8 mouse cellular contexts compared by ENCODE assay signal in genomic region chr5:100038714-100039601, GRCm38 (mm10). TPM values are rescaled to one million over a fixed set of nuclear protein-coding genes. Genes with fewer than 3 reads are reported as not detected.
DNase-seq lines count a peak whose midpoint lies in the region; ATAC-seq and TF ChIP-seq lines count a peak whose summit lies in the region.

No protein-coding gene starts in this region.

- no peaks in the 10 kb centered on the region for H3K9me3 ChIP-seq in heart, embryonic 10.5 days
- no peaks in the 10 kb centered on the region for H3K9me3 ChIP-seq in kidney, embryonic 15.5 days (replicated peaks)
- no peaks in the 10 kb centered on the region for H3K9me3 ChIP-seq in limb, embryonic 15.5 days
- H3K9me3 ChIP-seq in midbrain, postnatal 0 days (ENCODE audit: low read length): no peaks in the 10 kb centered on the region

- peak; percentile 79 for ATAC-seq in kidney, embryonic 15.5 days (replicated peaks; ENCODE audit: low FRiP score)
- ATAC-seq in limb, embryonic 15.5 days (ENCODE audit: insufficient number of reproducible peaks, low FRiP score, low TSS enrichment, low read depth): peak; percentile 76
- ATAC-seq in midbrain, postnatal 0 days (ENCODE audit: low FRiP score): peak; percentile 83

- H3K4me1 ChIP-seq in embryonic fibroblast, embryonic 13.5 days (ENCODE audit: control insufficient read depth, insufficient read depth, low read length): peaks cover 7% of the 10 kb centered on the region; the same call in 1 of the 2 replicates
- peaks cover 24% of the 10 kb centered on the region for H3K4me1 ChIP-seq in heart, embryonic 10.5 days
- H3K4me1 ChIP-seq in kidney, embryonic 15.5 days: peaks cover 37% of the 10 kb centered on the region
- peaks cover 22% of the 10 kb centered on the region for H3K4me1 ChIP-seq in limb, embryonic 15.5 days
- peaks cover 8% of the 10 kb centered on the region; the same call in 1 of the 2 replicates for H3K4me1 ChIP-seq in midbrain, postnatal 0 days (ENCODE audit: insufficient read depth, low read length)

- H3K4me3 ChIP-seq in embryonic fibroblast, embryonic 13.5 days (ENCODE audit: insufficient read depth, low read length): peak overlapping the region; percentile 100
- peak overlapping the region; percentile 98 for H3K4me3 ChIP-seq in heart, embryonic 10.5 days
- H3K4me3 ChIP-seq in kidney, embryonic 15.5 days (replicated peaks): peak overlapping the region; percentile 97
- peak overlapping the region; percentile 96 for H3K4me3 ChIP-seq in limb, embryonic 15.5 days
- peak overlapping the region; percentile 62 for H3K4me3 ChIP-seq in midbrain, postnatal 0 days (ENCODE audit: low read depth, low read length)

- under 1% methylated on average over 101 of the region's 113 CpGs for WGBS in heart, embryonic 10.5 days
- WGBS in kidney, embryonic 15.5 days: under 1% methylated on average over 110 of the region's 113 CpGs
- under 1% methylated on average over 113 of the region's 113 CpGs for WGBS in limb, embryonic 15.5 days
- under 1% methylated on average over 80 of the region's 113 CpGs for WGBS in midbrain, postnatal 0 days

- peak overlapping the region; percentile 100 for H3K9ac ChIP-seq in kidney, embryonic 15.5 days
- peak overlapping the region; percentile 99 for H3K9ac ChIP-seq in limb, embryonic 15.5 days
- H3K9ac ChIP-seq in midbrain, postnatal 0 days (replicated peaks; ENCODE audit: low read length, poor library complexity, severe bottlenecking): peak overlapping the region; percentile 91

- H3K27me3 ChIP-seq in heart, embryonic 10.5 days (ENCODE audit: insufficient read depth, poor library complexity, severe bottlenecking): no peaks in the 10 kb centered on the region
- H3K27me3 ChIP-seq in kidney, embryonic 15.5 days: no peaks in the 10 kb centered on the region
- H3K27me3 ChIP-seq in limb, embryonic 15.5 days: no peaks in the 10 kb centered on the region
- no peaks in the 10 kb centered on the region for H3K27me3 ChIP-seq in midbrain, postnatal 0 days (ENCODE audit: insufficient read depth, low read length)

- TF ChIP-seq CTCF in embryonic fibroblast, embryonic 13.5 days (IDR thresholded peaks at IDR 0.05; ENCODE audit: borderline replicate concordance, insufficient read depth, low read length): peak; percentile 49
- peak; percentile 93 for TF ChIP-seq CTCF in midbrain, postnatal 0 days (IDR thresholded peaks at IDR 0.05)

- DNase-seq in B cell, adult 2 months: peak; percentile 99 to 100
- peak; percentile 95 for DNase-seq in brain, adult 2 months (ENCODE audit: low read depth, low spot score)
- DNase-seq in heart, embryonic 10.5 days (ENCODE audit: low spot score): peak; percentile 95
- peak; percentile 94 for DNase-seq in midbrain, postnatal 0 days (ENCODE audit: low spot score)
- DNase-seq in spleen, postnatal 10 days (ENCODE audit: low spot score in 2 of 2): peak; percentile 97 to 98

- H3K27ac ChIP-seq in embryonic fibroblast, embryonic 13.5 days (ENCODE audit: insufficient read depth, low read length): peak overlapping the region; percentile 84
- H3K27ac ChIP-seq in heart, embryonic 10.5 days: peak overlapping the region; percentile 99
- H3K27ac ChIP-seq in kidney, embryonic 15.5 days: peak overlapping the region; percentile 99
- peak overlapping the region; percentile 99 for H3K27ac ChIP-seq in limb, embryonic 15.5 days
- H3K27ac ChIP-seq in midbrain, postnatal 0 days (ENCODE audit: low read depth, low read length): peak overlapping the region; percentile 100

- H3K36me3 ChIP-seq in heart, embryonic 10.5 days: peaks cover 48% of the 10 kb centered on the region
- H3K36me3 ChIP-seq in kidney, embryonic 15.5 days: peaks cover 42% of the 10 kb centered on the region
- H3K36me3 ChIP-seq in limb, embryonic 15.5 days: peaks cover 24% of the 10 kb centered on the region
- peaks cover 2% of the 10 kb centered on the region for H3K36me3 ChIP-seq in midbrain, postnatal 0 days (ENCODE audit: insufficient read depth, low read length)

- H3K4me2 ChIP-seq in kidney, embryonic 15.5 days: peak overlapping the region; percentile 88
- peak overlapping the region; percentile 79 for H3K4me2 ChIP-seq in limb, embryonic 15.5 days
- H3K4me2 ChIP-seq in midbrain, postnatal 0 days (ENCODE audit: low read depth, low read length, poor library complexity, severe bottlenecking): peak overlapping the region; percentile 81

- peak; percentile 85 for TF ChIP-seq POLR2A in embryonic fibroblast, embryonic 13.5 days (IDR thresholded peaks at IDR 0.05; ENCODE audit: low read depth, low read length)

RNA-seq across cellular contexts. Expression of gene Hnrnpdl, which starts 0.5 kb away (rescaled TPM):
- polyA plus RNA-seq in embryonic fibroblast, embryonic 13.5 days (2011; ENCODE audit: insufficient read length, low read depth, missing spikeins): 155 and 231 TPM in 2 replicates
- polyA plus RNA-seq in heart, embryonic 10.5 days (2016; fragmentation: Nextera tagmentation; extraction: Ambion mirVana): 116 and 157 TPM in 2 replicates
- polyA plus RNA-seq in kidney, embryonic 15.5 days (2015; fragmentation: Nextera tagmentation; extraction: Ambion mirVana): 168 and 169 TPM in 2 replicates
- polyA plus RNA-seq in limb, embryonic 15.5 days (2015; fragmentation: Nextera tagmentation; extraction: Ambion mirVana): 135 and 148 TPM in 2 replicates
- total RNA-seq in midbrain, postnatal 0 days (2014; rRNA removed): 145 and 171 TPM in 2 replicates
- 203 and 214 TPM in 2 replicates for polyA plus RNA-seq in midbrain, postnatal 0 days (2015; fragmentation: Nextera tagmentation; extraction: Ambion mirVana)

RNA-seq across cellular contexts. Expression of gene Enoph1, which starts 0.8 kb away (rescaled TPM):
- polyA plus RNA-seq in embryonic fibroblast, embryonic 13.5 days (2011; ENCODE audit: insufficient read length, low read depth, missing spikeins): 20.1 and 23.7 TPM in 2 replicates
- 34.1 and 46.5 TPM in 2 replicates for polyA plus RNA-seq in heart, embryonic 10.5 days (2016; fragmentation: Nextera tagmentation; extraction: Ambion mirVana)
- polyA plus RNA-seq in kidney, embryonic 15.5 days (2015; fragmentation: Nextera tagmentation; extraction: Ambion mirVana): 48.1 and 48.7 TPM in 2 replicates
- 42.6 and 43.6 TPM in 2 replicates for polyA plus RNA-seq in limb, embryonic 15.5 days (2015; fragmentation: Nextera tagmentation; extraction: Ambion mirVana)
- total RNA-seq in midbrain, postnatal 0 days (2014; rRNA removed): 50.0 and 54.7 TPM in 2 replicates
- 55.0 and 56.3 TPM in 2 replicates for polyA plus RNA-seq in midbrain, postnatal 0 days (2015; fragmentation: Nextera tagmentation; extraction: Ambion mirVana)

Comparison
In these comparisons a context has a peak if more than half of its experiments do, and no peak if none do; other contexts are left out.
1. Peak in every context shown above with its lines: DNase-seq, ATAC-seq, H3K4me3 ChIP-seq and H3K27ac ChIP-seq.